Mouse (Mus musculus) erythroblast, adult 5-6 weeks (primary cell): ENCODE data around the gene Srpr. TPM values are rescaled to one million over a fixed set of nuclear protein-coding genes. Genes with fewer than 3 reads are reported as not detected.
A peak's percentile ranks its signal among the peaks of the same experiment; 100 is the strongest.

ENCODE experiments used
- ATAC-seq: replicated peaks from 2 replicates; pipeline ENCODE4 v1.8.0; 2016; ENCODE audit warnings: moderate number of reproducible peaks, mild to moderate bottlenecking, moderate TSS enrichment, inconsistent platforms; ENCODE audit not compliant: poor library complexity, low FRiP score, severe bottlenecking
- total RNA-seq, 2 experiments: library from RNA; stranded (forward) in 1 of 2; stranded (reverse) in 1 of 2; fragments of 150-400 nt in 1 of 2; fragments of 200-764, 138-1000 nt in 1 of 2; gene quantifications; 2 replicates each; pipeline versions ENCODE4 v1.2.3 to v1.2.4; 2015 to 2017; ENCODE audit warnings: low replicate concordance in 2 of 2

Srpr gene
- total RNA-seq, 2 experiments from 2014 or later = 25.5 to 26.1 TPM

DNA sequence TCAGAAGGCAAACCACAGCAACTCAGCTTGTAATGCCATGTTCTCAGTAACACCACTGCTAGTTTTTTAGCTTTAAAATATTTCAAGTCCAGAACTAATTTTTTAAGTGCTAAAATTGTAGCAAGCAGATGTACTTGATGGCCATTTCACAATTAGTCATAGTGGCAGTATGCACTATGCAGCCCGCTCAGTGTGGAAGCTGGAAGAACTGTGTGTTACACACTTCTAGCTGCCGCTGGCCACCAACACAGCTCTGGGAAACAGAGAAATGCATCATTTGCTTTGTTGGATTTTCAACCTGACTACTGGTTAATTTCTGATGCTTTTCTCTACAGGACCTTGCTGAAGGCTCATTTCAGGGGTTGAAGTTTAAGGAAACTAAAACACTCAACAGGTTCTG is 47.4 kb downstream of the Srpr start:
- no peak for ATAC-seq

DNA sequence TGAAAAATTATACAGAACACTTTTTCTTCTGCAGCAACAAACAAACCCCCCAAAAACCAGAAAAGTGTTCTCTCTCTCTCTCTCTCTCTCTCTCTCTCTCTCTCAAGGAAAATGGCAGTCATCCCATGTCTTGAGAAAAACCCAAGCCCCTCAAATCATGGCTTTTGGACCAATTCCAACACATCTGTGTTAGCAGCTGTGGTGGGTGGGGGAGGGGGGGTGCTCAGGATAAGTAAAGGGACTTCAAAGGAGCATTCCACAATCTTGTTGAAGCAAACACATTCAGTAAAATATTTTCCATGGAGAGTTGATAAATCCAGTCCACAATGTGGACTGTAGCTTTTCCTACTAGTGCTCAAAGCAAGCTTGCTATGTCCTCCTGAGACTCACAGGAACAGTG is 49.5 kb downstream of the Srpr start:
- no peak for ATAC-seq

- no peak for ATAC-seq
These were observed 57.4 kb downstream of the Srpr start for GRCm38 (mm10) chr9:35257365-35257764.

- ATAC-seq = no peak
These were observed 62.4 kb downstream of the Srpr start for GRCm38 (mm10) chr9:35262418-35262817.

DNA sequence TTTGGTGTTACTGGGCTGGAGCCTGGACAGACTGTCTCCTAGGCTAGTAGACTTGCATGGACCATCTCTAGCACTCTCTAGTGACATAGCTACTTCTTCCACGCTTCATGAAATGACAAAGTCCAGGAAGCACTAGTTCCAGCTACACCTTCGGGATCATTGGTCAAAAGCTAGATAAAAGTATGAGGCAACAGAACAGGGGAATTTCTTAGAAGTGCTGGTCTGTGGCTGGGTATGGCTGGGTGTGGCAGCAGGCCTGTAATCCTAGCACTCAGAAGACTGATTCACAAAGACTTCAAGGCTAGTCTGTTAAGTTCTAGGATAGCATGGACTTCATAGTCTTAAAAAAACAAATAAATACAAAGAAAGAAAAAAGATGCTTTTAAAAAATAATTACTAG is 63.5 kb downstream of the Srpr start:
- no peak for ATAC-seq

GRCm38 (mm10) chr9:35264509-35264908 is 64.5 kb downstream of the Srpr start:
- ATAC-seq = no peak

DNA sequence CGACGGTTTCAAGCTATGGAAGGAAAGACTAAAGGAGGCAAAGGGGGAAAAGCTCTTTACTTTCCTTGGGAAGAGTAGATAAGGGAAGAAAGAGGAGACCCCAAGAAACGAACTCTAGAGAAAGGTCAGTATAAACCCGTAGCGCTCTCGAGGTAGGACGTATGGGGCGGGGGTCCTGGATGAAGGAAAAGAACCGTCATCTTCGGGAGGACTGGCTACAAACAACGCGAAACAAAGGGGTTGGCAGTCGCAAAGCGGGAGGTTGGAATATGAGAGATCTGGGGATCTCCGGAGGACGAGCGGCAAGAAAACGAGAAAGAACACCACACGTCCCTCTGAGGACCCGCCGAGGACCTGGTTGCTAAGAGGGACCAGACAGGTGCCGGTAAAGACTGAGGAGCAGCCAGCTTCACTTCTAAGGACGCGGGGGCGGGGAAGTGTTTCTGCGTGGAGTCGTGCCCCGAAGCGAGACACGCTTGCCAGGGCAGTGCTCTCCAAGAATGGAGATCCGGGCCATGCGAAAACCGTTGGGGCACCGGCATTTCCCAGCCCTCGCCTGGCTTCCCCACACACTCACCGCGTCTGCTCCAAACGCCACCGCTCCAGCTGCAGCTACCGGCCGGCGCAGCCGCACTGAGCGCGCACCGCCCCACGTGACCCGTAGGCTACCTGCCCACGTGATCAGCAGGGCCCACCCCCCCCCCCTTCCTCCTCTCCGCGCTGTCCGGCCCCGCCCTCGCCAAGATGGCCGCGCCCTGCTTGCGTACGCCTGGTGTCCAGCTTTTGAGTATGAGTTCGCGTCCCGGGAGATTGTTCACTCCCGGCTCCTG is 67.4 kb downstream of the Srpr start, which contains the start of the genes Fam118b and Rpusd4:
Gene Fam118b (minus strand): TSS at position 660 of the 830 bp plus-strand sequence.
Gene Rpusd4 (plus strand): TSS at position 720 of the 830 bp plus-strand sequence.
- ATAC-seq = peak; percentile 91

GRCm38 (mm10) chr9:35267976-35268715 is 68.2 kb downstream of the Srpr start:
- peak; percentile 24 for ATAC-seq

DNA sequence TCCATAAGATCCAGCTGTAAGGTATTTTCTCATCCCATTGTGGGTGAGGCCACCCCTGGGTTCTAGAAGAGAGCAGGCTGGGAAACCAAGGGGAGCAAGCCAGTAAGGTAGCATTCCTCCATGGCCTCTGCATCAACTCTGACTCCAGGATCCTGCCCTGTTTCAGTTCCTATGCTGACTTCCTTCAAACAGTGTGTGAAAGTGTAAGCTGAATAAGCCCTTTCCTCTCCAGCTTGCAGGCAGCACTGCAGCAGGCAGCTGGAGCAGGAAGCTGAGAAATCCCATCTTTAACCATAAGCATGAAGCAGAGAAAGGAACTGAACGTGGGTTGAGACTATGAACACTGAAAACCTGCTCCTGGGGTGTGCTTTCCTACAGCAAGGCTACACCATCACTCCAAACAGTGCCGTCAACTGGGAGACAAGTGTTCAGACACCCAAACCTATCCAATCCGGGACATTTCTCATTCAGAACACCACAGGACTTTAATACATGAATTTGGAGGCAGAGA is 77.9 kb downstream of the Srpr start:
- ATAC-seq = no peak

- ATAC-seq = no peak
These were observed 78.5 kb downstream of the Srpr start for GRCm38 (mm10) chr9:35278451-35278850.

DNA sequence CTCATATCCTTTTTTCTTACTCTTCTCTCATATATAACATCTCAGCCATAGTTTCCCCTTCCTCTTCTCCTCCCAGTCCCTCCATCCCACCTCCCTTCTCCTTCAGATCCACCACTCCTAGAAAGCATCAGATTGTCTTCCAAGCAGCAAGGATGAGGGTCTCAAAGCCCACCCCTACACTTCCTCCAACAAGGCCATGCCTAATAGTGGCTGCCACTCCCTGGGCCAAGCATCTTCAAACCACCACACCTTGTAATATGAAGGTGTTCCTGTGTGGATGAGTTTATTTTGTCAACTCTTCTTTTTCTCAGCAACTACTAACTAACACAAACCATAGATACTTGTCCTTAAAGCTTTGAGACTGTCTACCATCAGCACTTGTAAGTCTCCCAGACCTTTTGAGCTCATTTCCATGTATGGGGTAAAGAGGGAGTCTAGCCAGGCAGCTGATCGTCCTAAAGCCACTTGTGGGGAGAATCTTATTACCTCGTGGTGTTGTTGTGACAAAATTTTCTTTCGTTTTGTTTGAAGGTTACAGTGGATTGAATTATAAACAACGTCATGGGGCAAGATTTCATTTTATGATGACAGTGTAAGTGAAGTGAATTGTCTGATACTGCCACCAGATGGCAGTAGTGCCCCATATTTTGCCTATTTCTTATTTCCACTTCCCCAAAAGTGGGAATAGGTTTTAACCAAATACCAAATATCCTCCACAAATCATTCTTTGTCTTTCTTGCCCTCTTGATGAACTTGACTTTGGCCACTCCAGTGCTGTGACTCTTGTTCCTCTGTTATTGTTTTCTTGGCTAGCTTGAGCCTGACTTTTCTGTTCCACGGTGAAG is 82.3 kb downstream of the Srpr start:
- ATAC-seq = peak; percentile 64

DNA sequence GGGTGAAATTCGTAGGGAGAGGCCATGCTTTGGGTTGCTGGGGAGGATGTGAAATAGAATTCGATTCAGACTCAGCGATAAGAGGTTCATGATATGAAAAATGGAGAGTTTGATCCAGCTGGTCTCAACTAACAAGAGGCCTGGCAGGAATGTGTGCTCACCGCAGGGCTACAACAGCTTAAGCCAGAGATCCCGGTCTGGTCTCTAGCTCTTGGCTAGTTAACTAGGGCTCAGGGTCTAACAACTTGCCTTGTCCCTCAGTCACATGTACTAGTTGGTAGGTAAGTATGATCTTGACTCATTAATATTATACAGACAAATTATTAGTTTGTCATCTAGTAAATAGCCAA is 82.9 kb downstream of the Srpr start:
- ATAC-seq = no peak

DNA sequence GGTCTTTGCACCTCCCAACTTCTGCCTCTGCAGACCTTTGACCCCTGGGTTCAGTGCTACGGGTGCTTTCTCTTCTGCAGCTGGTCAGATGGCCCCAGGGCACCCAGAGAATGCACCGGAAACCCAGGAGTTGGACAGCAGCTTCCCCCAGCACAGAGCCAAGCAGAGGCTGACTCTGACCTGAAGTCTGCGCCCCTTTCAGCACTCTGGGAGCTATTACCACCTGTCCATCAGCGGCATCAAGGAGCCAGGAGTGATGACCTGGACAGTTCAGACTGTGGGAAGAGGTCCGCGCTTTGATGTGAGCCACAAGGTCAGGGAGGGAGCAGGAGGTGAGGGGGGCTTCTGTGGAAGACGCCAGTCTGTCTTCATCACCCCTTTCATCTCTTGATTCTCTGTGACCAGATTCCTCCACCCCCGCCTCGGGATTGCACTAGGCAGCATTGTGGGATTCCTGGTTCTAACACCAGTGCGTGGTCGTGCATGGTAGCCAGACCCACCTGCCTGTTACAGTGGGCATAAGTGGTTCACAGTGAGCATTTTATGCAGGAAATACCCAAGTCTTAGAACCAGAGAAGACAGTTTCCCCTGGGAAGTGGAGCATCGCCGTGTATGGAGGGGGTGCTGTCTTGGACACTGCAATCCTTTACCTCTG is 83.6 kb downstream of the Srpr start:
- no peak for ATAC-seq

GRCm38 (mm10) chr9:35284351-35284750 is 84.4 kb downstream of the Srpr start:
- no peak for ATAC-seq

DNA sequence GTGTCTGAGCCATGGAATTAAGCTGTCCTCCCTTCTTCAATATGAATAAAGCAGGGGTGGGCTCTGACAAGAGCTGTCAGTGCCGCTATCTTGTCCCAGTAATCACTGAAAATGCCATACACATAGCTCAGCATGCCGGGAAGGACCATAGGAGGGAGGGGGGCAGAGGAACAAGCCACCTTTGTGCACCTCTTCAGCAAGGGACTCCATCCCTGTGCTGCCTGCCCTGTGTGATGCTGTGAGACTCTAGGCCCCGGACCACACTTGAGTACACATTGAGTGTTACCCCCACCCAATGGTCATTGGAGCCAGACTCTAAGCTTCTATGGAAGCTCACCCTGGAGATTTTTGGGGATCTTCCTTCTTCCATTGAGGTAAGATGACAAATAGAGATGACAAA is 86.4 kb downstream of the Srpr start:
- ATAC-seq = no peak

DNA sequence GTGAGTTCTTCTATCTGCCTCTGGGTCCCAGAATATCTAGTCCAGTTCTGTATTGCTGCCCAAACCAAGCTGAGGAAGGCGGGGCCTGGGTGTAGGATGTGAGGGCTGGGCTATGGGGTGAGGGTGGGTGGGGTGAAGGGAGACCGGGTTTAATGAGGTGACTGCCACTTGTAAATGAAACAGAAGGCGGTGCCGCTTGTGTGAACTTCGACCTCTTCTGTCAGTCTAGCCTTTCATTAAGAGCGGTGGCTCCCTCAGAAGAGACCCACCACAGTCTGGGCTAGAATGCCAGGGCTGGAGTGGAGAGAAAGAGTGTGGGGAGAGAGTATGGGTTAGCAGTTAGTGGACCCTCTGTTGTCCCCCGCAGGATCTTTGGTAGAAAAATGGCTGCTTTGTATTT is 90.0 kb downstream of the Srpr start:
- ATAC-seq = no peak

GRCm38 (mm10) chr9:35290417-35290816 is 90.4 kb downstream of the Srpr start:
- no peak for ATAC-seq

DNA sequence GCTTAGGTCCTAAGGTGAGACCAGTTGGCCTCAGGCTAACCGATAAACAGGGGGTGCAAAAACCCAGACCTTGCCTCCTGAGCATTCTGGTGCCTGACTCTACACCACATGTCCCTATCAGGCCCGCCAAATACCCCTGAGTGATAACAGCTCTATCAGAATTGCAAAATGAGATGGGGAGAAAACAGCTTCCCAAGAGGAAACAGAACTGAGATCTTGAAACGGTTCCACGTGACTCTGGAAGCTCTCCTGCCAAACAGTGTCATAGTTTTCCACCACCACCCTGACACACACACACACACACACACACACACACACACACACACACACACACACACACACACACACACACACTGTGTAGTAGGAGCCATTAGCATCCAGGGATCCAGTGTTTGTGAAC is 90.9 kb downstream of the Srpr start:
- ATAC-seq = no peak

GRCm38 (mm10) chr9:35293465-35293864 is 93.5 kb downstream of the Srpr start:
- no peak for ATAC-seq
